Mouse (Mus musculus): ENCODE results near the gene Vstm4. TPM values are rescaled to one million over a fixed set of nuclear protein-coding genes. Genes with fewer than 3 reads are reported as not detected.

Vstm4 gene
- total and polyA plus RNA-seq, 3 experiments: not detected

DNA sequence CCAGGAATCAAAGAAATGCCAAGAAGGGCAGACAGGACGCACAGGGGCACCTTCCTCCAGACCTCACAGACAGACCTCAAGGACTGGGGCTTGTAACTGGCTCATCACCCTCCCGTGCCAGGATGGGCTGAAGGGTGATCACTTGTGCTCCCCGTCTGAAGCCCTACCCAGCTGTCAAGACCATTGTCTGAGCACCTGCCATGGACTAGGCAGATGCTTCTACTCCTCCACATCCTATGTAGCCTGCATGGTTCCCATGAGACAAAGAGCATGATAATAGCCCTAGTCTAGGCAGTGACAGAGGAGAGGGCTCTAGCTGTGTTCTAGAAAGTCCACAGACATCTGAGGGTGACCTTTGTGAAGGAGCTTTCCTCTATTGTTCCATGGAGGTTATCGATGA is 38.3 kb downstream of the Vstm4 start:
- no peak for DNase-seq (ENCODE audit: extremely low read depth)
- Histone ChIP-seq H3K4me3 (replicated peaks in 1 of 3; ENCODE audit: low read depth in 2 of 3, low read length in 2 of 3, poor library complexity in 1 of 3) (no peak overlapping the region), H3K36me3 (replicated peaks in 1 of 2; ENCODE audit: control insufficient read depth in 1 of 2, insufficient read depth in 1 of 2, low read length in 1 of 2) (no peaks in the 10 kb centered on the region), H3K4me1 (ENCODE audit: control insufficient read depth in 1 of 2, insufficient read depth in 2 of 2) (peaks cover 0 to 4% of the 10 kb centered on the region in 2 experiments; a peak in 1 of 4 replicates), H3K27ac (ENCODE audit: insufficient read depth, low read depth) (no peak overlapping the region), H3K9ac (ENCODE audit: insufficient read depth, low read depth) (no peak overlapping the region), H3K79me2 (replicated peaks; ENCODE audit: control insufficient read depth, extremely low read depth, insufficient read depth, poor library complexity, severe bottlenecking) (no peaks in the 10 kb centered on the region), H3K9me3 (replicated peaks; ENCODE audit: low read length) (no peaks in the 10 kb centered on the region), H3K4me2 (ENCODE audit: insufficient read depth, low read depth, poor library complexity, severe bottlenecking) (no peak overlapping the region), H3K27me3 (replicated peaks) (peaks cover 28% of the 10 kb centered on the region)
- dilution Hi-C loops (cut with MboI; ENCODE audit: extremely low pct_ligation_motif_present, extremely low pct_unique_long_range_greater_than_20kb, low sequenced_read_pairs): no loop called here
- in situ Hi-C loops (cut with MboI; ENCODE audit: low pct_ligation_motif_present, low pct_unique_long_range_greater_than_20kb, low sequenced_read_pairs): no loop called here
- TF ChIP-seq IRF4 (IDR thresholded peaks at IDR 0.05; ENCODE audit: low read depth, low read length) (no peak), SIN3A (IDR thresholded peaks at IDR 0.05; ENCODE audit: low read length) (no peak), EP300 (IDR thresholded peaks at IDR 0.05; ENCODE audit: low read length) (no peak), ZMIZ1 (IDR thresholded peaks at IDR 0.05; ENCODE audit: low read depth, low read length) (no peak), JUN (IDR thresholded peaks at IDR 0.05; ENCODE audit: insufficient read depth, low read depth, low read length) (no peak), E2F4 (IDR thresholded peaks at IDR 0.05; ENCODE audit: insufficient replicate concordance, low read depth, low read length) (no peak), BHLHE40 (IDR thresholded peaks at IDR 0.05; ENCODE audit: low read depth, low read length) (no peak), MAX (IDR thresholded peaks at IDR 0.05; ENCODE audit: low read length) (no peak), MEF2A (IDR thresholded peaks at IDR 0.05; ENCODE audit: borderline replicate concordance, low read depth, low read length) (no peak), KAT2A (IDR thresholded peaks at IDR 0.05; ENCODE audit: insufficient replicate concordance, low read length) (no peak), MYC (IDR thresholded peaks at IDR 0.05; ENCODE audit: low read depth, low read length) (no peak)

DNA sequence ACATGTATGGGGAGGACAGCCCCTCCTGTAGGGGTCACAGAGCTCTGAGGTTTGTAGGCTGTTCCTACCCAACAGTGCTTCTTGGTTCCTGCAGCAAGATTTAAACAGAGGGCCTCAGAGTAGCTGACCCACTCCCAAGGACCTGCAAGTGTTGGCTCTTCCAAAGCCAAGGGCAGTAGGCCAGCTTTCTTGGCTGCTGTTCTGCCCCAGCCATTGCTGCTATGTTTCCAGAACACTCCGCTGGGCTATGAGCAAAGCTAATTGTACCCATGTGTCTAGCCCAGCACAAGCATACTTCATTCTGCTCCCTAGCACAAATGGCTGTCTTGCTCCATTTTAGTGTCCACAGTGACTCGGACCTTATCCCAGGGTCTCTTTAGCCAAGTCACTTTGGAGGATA is 40.3 kb downstream of the Vstm4 start:
- dilution Hi-C loops (cut with MboI; ENCODE audit: extremely low pct_ligation_motif_present, extremely low pct_unique_long_range_greater_than_20kb, low sequenced_read_pairs) (no loop called here), in situ Hi-C loops (cut with MboI; ENCODE audit: low pct_ligation_motif_present, low pct_unique_long_range_greater_than_20kb, low sequenced_read_pairs) (no loop called here)
- no peak for DNase-seq (ENCODE audit: extremely low read depth)
- H3K79me2 ChIP-seq (replicated peaks; ENCODE audit: control insufficient read depth, extremely low read depth, insufficient read depth, poor library complexity, severe bottlenecking): no peaks in the 10 kb centered on the region
- H3K9me3 ChIP-seq (replicated peaks; ENCODE audit: low read length): no peaks in the 10 kb centered on the region
- H3K9ac ChIP-seq (ENCODE audit: insufficient read depth, low read depth): no peak overlapping the region
- H3K36me3 ChIP-seq (replicated peaks in 1 of 2; ENCODE audit: control insufficient read depth in 1 of 2, insufficient read depth in 1 of 2, low read length in 1 of 2): no peaks in the 10 kb centered on the region
- H3K4me3 ChIP-seq (replicated peaks in 1 of 3; ENCODE audit: low read depth in 2 of 3, low read length in 2 of 3, poor library complexity in 1 of 3): no peak overlapping the region
- no peak overlapping the region for H3K27ac ChIP-seq (ENCODE audit: insufficient read depth, low read depth)
- H3K27me3 ChIP-seq (replicated peaks): peaks cover 22% of the 10 kb centered on the region
- no peak overlapping the region for H3K4me2 ChIP-seq (ENCODE audit: insufficient read depth, low read depth, poor library complexity, severe bottlenecking)
- H3K4me1 ChIP-seq (ENCODE audit: control insufficient read depth in 1 of 2, insufficient read depth in 2 of 2): peaks cover 0 to 4% of the 10 kb centered on the region in 2 experiments; a peak in 1 of 4 replicates
- TF ChIP-seq MXI1 (IDR thresholded peaks at IDR 0.05; ENCODE audit: low read depth, low read length) (no peak), USF1 (IDR thresholded peaks at IDR 0.05; ENCODE audit: low read depth, low read length) (no peak), USF2 (conservative IDR thresholded peaks at IDR 0.05; ENCODE audit: low read depth, low read length) (no peak), ELF1 (IDR thresholded peaks at IDR 0.05; ENCODE audit: low read depth, low read length) (no peak), PAX5 (IDR thresholded peaks at IDR 0.05; ENCODE audit: low read length) (no peak), MAZ (IDR thresholded peaks at IDR 0.05; ENCODE audit: low read depth, low read length) (no peak), MAX (IDR thresholded peaks at IDR 0.05; ENCODE audit: low read length) (no peak), E2F4 (IDR thresholded peaks at IDR 0.05; ENCODE audit: insufficient replicate concordance, low read depth, low read length) (no peak), MAFK (IDR thresholded peaks at IDR 0.05; ENCODE audit: insufficient replicate concordance, low read length) (no peak), NRF1 (IDR thresholded peaks at IDR 0.05; ENCODE audit: low read depth, low read length) (no peak), KAT2A (IDR thresholded peaks at IDR 0.05; ENCODE audit: insufficient replicate concordance, low read length) (no peak), POLR2A (IDR thresholded peaks at IDR 0.05; ENCODE audit: low read depth, low read length) (no peak), CHD1 (IDR thresholded peaks at IDR 0.05; ENCODE audit: low read depth, low read length) (no peak), RCOR1 (conservative IDR thresholded peaks at IDR 0.05; ENCODE audit: low read depth, low read length) (no peak), GABPA (IDR thresholded peaks at IDR 0.05; ENCODE audit: insufficient replicate concordance, low read depth, low read length) (no peak), JUND (conservative IDR thresholded peaks at IDR 0.05; ENCODE audit: low read depth, low read length) (no peak), UBTF (IDR thresholded peaks at IDR 0.05; ENCODE audit: low read depth, low read length) (no peak), RAD21 (IDR thresholded peaks at IDR 0.05; ENCODE audit: low read depth, low read length) (no peak)

Data from CH12.LX (cell line).